ENCODE assay signal across 18 mouse cellular contexts in the genomic region with DNA sequence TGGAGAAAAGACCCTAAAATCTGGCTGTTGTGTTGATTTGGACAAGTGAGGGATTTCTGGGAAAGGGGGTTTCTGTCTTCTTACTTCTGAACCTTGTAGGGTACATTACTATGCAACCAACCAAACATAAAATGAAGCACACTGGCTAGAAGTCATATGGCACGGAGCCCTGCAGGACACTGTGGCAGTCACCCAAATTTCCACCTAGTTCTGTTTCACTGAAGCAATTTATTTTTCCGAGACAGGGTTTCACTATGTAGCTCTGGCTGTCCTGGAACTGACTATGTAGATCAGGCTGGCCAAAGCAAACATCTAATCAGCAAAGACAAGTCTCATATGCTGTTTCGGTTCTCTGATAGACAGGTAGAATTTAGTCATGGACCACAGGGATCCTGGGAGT. TPM values are rescaled to one million over a fixed set of nuclear protein-coding genes. Genes with fewer than 3 reads are reported as not detected.
DNase-seq lines count a peak whose midpoint lies in the region; ATAC-seq lines count a peak whose summit lies in the region.
"Had no signal": no experiment of that assay in that cellular context is flagged by ENCODE, and none has a peak within 500 bp of the region (broad histone marks: within the 10 kb centered on the region; RNA-seq: fewer than 3 reads in every experiment).

No protein-coding gene starts in this region.

- H3K27ac ChIP-seq in limb, embryonic 15.5 days = peak overlapping the region; percentile 38
- H3K27ac ChIP-seq: liver, embryonic 13.5 days; neural tube, embryonic 12.5 days had no signal

- no peak overlapping the region for H3K4me3 ChIP-seq in limb, embryonic 15.5 days
- H3K4me3 ChIP-seq: liver, embryonic 13.5 days; neural tube, embryonic 12.5 days had no signal

- H3K27me3 ChIP-seq in limb, embryonic 15.5 days = no peaks in the 10 kb centered on the region
- H3K27me3 ChIP-seq: liver, embryonic 13.5 days; neural tube, embryonic 12.5 days had no signal

- no peaks in the 10 kb centered on the region for H3K9me3 ChIP-seq in limb, embryonic 15.5 days
- H3K9me3 ChIP-seq: liver, embryonic 13.5 days; neural tube, embryonic 12.5 days had no signal

- H3K36me3 ChIP-seq in limb, embryonic 15.5 days = peaks cover 18% of the 10 kb centered on the region
- H3K36me3 ChIP-seq: liver, embryonic 13.5 days had no signal

- peak; percentile 48; the same call in 1 of the 2 replicates for ATAC-seq in limb, embryonic 15.5 days (ENCODE audit: insufficient number of reproducible peaks, low FRiP score, low TSS enrichment, low read depth)
- ATAC-seq: forebrain, embryonic 16.5 days had no signal

- no peak overlapping the region for H3K4me2 ChIP-seq in limb, embryonic 15.5 days
- H3K4me2 ChIP-seq: liver, embryonic 13.5 days; neural tube, embryonic 12.5 days had no signal

- H3K9ac ChIP-seq in limb, embryonic 15.5 days = no peak overlapping the region
- H3K9ac ChIP-seq: liver, embryonic 13.5 days; neural tube, embryonic 12.5 days had no signal

- H3K4me1 ChIP-seq in limb, embryonic 15.5 days = no peaks in the 10 kb centered on the region
- H3K4me1 ChIP-seq: liver, embryonic 13.5 days; neural tube, embryonic 12.5 days had no signal

- WGBS in limb, embryonic 15.5 days = 60% methylated on average over 3 of the region's 3 CpGs

- DNase-seq in gastrocnemius, postnatal 25 days = peak; percentile 26
- no peak for DNase-seq in gastrocnemius, postnatal 14 days
- DNase-seq in ovary, postnatal 14 days (ENCODE audit: low spot score) = peak; percentile 26
- DNase-seq in ovary, adult 18-20 months (ENCODE audit: low spot score) = no peak
- peak; percentile 23 for DNase-seq in fat pad, adult 2 months (ENCODE audit: extremely low read depth, low read depth, low spot score)
- no peak for DNase-seq in left cerebral cortex, adult 11 months (ENCODE audit: low spot score)
- DNase-seq in Muller cell, postnatal 12 days (ENCODE audit: inconsistent ontology term) = no peak
- DNase-seq: liver, embryonic 13.5 days; lung, postnatal 14 days; midbrain, embryonic 14.5 days; thymus, adult 18-20 months had no signal

- intact Hi-C loops in gastrocnemius, postnatal 14 days (cut with DNase I; ENCODE audit: low total_unique reads) = loop anchor here (10.0 kb wide), 1 partner anchor 135 kb away; no protein-coding TSS in a partner anchor

RNA-seq across cellular contexts. Expression of gene Hexdc, which starts 14.6 kb away (rescaled TPM):
- total RNA-seq in gastrocnemius, postnatal 25 days (2021) = 1 to 10 TPM; 4.8 to 6.9 TPM
- 1 to 10 TPM; 6.0 to 7.7 TPM for total RNA-seq in gastrocnemius, postnatal 14 days (2021)
- 9.0 and 9.6 TPM in 2 replicates for polyA plus RNA-seq in limb, embryonic 15.5 days (2015; fragmentation: Nextera tagmentation; extraction: Ambion mirVana)

RNA-seq across cellular contexts. Expression of gene Ogfod3, which starts 14.8 kb away (rescaled TPM):
- 10 to 100 TPM; 11.5 to 11.6 TPM for total RNA-seq in gastrocnemius, postnatal 25 days (2021)
- 10 to 100 TPM; 10.0 to 12.0 TPM for total RNA-seq in gastrocnemius, postnatal 14 days (2021)
- polyA plus RNA-seq in limb, embryonic 15.5 days (2015; fragmentation: Nextera tagmentation; extraction: Ambion mirVana) = 21.5 and 24.8 TPM in 2 replicates

RNA-seq across cellular contexts. Expression of gene Uts2r, which starts 29.6 kb away (rescaled TPM):
- total RNA-seq in gastrocnemius, postnatal 25 days (2021) = 1 to 10 TPM in 1 of 2 experiments, under 1 TPM in 1; 0.35 to 1.1 TPM
- 1 to 10 TPM; 1.6 to 2.1 TPM for total RNA-seq in gastrocnemius, postnatal 14 days (2021)
- 1.1 and 2.4 TPM in 2 replicates for polyA plus RNA-seq in limb, embryonic 15.5 days (2015; fragmentation: Nextera tagmentation; extraction: Ambion mirVana)
- polyA plus RNA-seq: embryonic facial prominence, embryonic 11.5 days; intestine, embryonic 14.5 days; liver, embryonic 13.5 days had no signal

RNA-seq across cellular contexts. Expression of gene Cybc1, which starts 39.4 kb away (rescaled TPM):
- 1 to 10 TPM; 3.0 to 3.6 TPM for total RNA-seq in gastrocnemius, postnatal 25 days (2021)
- total RNA-seq in gastrocnemius, postnatal 14 days (2021) = 1 to 10 TPM; 4.4 to 5.6 TPM
- 43.4 and 44.7 TPM in 2 replicates for polyA plus RNA-seq in limb, embryonic 15.5 days (2015; fragmentation: Nextera tagmentation; extraction: Ambion mirVana)

RNA-seq across cellular contexts. Expression of gene Tex19.1, which starts 43.7 kb away (rescaled TPM):
- total RNA-seq in gastrocnemius, postnatal 25 days (2021) = not detected
- not detected for total RNA-seq in gastrocnemius, postnatal 14 days (2021)
- polyA plus RNA-seq in limb, embryonic 15.5 days (2015; fragmentation: Nextera tagmentation; extraction: Ambion mirVana) = not detected in 2 replicates
- total RNA-seq: layer of hippocampus, postnatal 25 days had no signal
- polyA plus RNA-seq: embryonic facial prominence, embryonic 11.5 days; forebrain, embryonic 16.5 days; heart, embryonic 16.5 days; intestine, embryonic 14.5 days; midbrain, embryonic 14.5 days; neural tube, embryonic 12.5 days had no signal

Comparison
In these comparisons a context has a peak if more than half of its experiments do, and no peak if none do; other contexts are left out.
1. DNase-seq: peak in gastrocnemius, postnatal 25 days (single experiment), ovary, postnatal 14 days (single experiment) and fat pad, adult 2 months (single experiment); none in gastrocnemius, postnatal 14 days (single experiment), ovary, adult 18-20 months (single experiment), left cerebral cortex, adult 11 months (single experiment) and Muller cell, postnatal 12 days (single experiment).